Comparison of ENCODE assay signal across 9 mouse cellular contexts in genomic region chr14:32161090-32161885, GRCm38 (mm10). TPM values are rescaled to one million over a fixed set of nuclear protein-coding genes. Genes with fewer than 3 reads are reported as not detected.
A peak's percentile ranks its signal among the peaks of the same experiment; 100 is the strongest.
DNase-seq lines count a peak whose midpoint lies in the region; ATAC-seq and TF ChIP-seq lines count a peak whose summit lies in the region.
"Had no signal": no experiment of that assay in that cellular context is flagged by ENCODE, and none has a peak within 500 bp of the region (broad histone marks: within the 10 kb centered on the region; RNA-seq: fewer than 3 reads in every experiment).

No protein-coding gene starts in this region.

- no peak overlapping the region for H3ac ChIP-seq in C2C12 (ENCODE audit: control insufficient read depth, insufficient read length, low read depth)

- H3K36me3 ChIP-seq in C2C12 (ENCODE audit: control insufficient read depth, insufficient read depth) = no peaks in the 10 kb centered on the region
- peaks cover 0 to 17% of the 10 kb centered on the region in 2 experiments for H3K36me3 ChIP-seq in CH12.LX (replicated peaks in 1 of 2; ENCODE audit: control insufficient read depth in 1 of 2, insufficient read depth in 1 of 2, low read length in 1 of 2)
- H3K36me3 ChIP-seq in forebrain, embryonic 15.5 days = no peaks in the 10 kb centered on the region
- H3K36me3 ChIP-seq in liver, embryonic 13.5 days = 0 out of 2 replicates have a peak, but pooled peaks cover 6% of the 10 kb centered on the region

- peaks cover 50% of the 10 kb centered on the region for H3K79me3 ChIP-seq in C2C12 (ENCODE audit: low read depth)

- dilution Hi-C loops in CH12.LX (cut with MboI; ENCODE audit: extremely low pct_ligation_motif_present, extremely low pct_unique_long_range_greater_than_20kb, low sequenced_read_pairs) = no loop called here

- peaks cover 7% of the 10 kb centered on the region for H3K9me3 ChIP-seq in CH12.LX (replicated peaks; ENCODE audit: low read length)
- H3K9me3 ChIP-seq in forebrain, embryonic 15.5 days = no peaks in the 10 kb centered on the region
- no peaks in the 10 kb centered on the region for H3K9me3 ChIP-seq in liver, embryonic 13.5 days (replicated peaks)

- no peak overlapping the region for H3K27ac ChIP-seq in CH12.LX (ENCODE audit: insufficient read depth, low read depth)
- H3K27ac ChIP-seq in forebrain, embryonic 15.5 days (replicated peaks) = no peak overlapping the region
- H3K27ac ChIP-seq in liver, embryonic 13.5 days = peak overlapping the region; percentile 98

- 89% methylated on average over 12 of the region's 12 CpGs for WGBS in forebrain, embryonic 15.5 days
- 50% methylated on average over 12 of the region's 12 CpGs for WGBS in liver, embryonic 13.5 days (ENCODE audit: insufficient replicate concordance)

- ATAC-seq in forebrain, embryonic 15.5 days (replicated peaks) = no peak
- 0 out of 2 replicates have a peak, but pooled peaks have one; percentile 11 for ATAC-seq in liver, embryonic 13.5 days (ENCODE audit: low read depth)

- TF ChIP-seq POLR2A in CH12.LX (IDR thresholded peaks at IDR 0.05; ENCODE audit: low read depth, low read length) = no peak

- H3K4me3 ChIP-seq in C2C12 (ENCODE audit: insufficient read depth, poor library complexity, severe bottlenecking) = peak overlapping the region; percentile 74
- H3K4me3 ChIP-seq in CH12.LX (replicated peaks in 1 of 3; ENCODE audit: low read depth in 2 of 3, low read length in 2 of 3, poor library complexity in 1 of 3) = peak overlapping the region in 2 of 3 experiments; percentile 23 to 80
- H3K4me3 ChIP-seq in forebrain, embryonic 15.5 days = no peak overlapping the region
- peak overlapping the region; percentile 89 for H3K4me3 ChIP-seq in liver, embryonic 13.5 days (replicated peaks)

- no peak for TF ChIP-seq EP300 in CH12.LX (IDR thresholded peaks at IDR 0.05; ENCODE audit: low read length)

- no peak for TF ChIP-seq RAD21 in CH12.LX (IDR thresholded peaks at IDR 0.05; ENCODE audit: low read depth, low read length)

- DNase-seq in CH12.LX (ENCODE audit: extremely low read depth) = no peak
- peak; percentile 59 for DNase-seq in liver, embryonic 13.5 days
- DNase-seq in left cerebral cortex, adult 18-20 months (ENCODE audit: low spot score in 2 of 2) = no peak
- DNase-seq in spleen, postnatal 36 days (ENCODE audit: low spot score in 2 of 2) = no peak
- DNase-seq in frontal cortex, postnatal 14 days (ENCODE audit: low spot score in 2 of 2) = no peak
- DNase-seq: thymus, postnatal 14 days had no signal

- H3K79me2 ChIP-seq in C2C12 (ENCODE audit: control insufficient read depth, insufficient read depth) = peaks cover 64% of the 10 kb centered on the region
- peaks cover 47% of the 10 kb centered on the region for H3K79me2 ChIP-seq in CH12.LX (replicated peaks; ENCODE audit: control insufficient read depth, extremely low read depth, insufficient read depth, poor library complexity, severe bottlenecking)

- H3K4me2 ChIP-seq in CH12.LX (ENCODE audit: insufficient read depth, low read depth, poor library complexity, severe bottlenecking) = peak overlapping the region; percentile 82
- peak overlapping the region; percentile 85; the same call in 1 of the 2 replicates for H3K4me2 ChIP-seq in forebrain, embryonic 15.5 days (replicated peaks)
- H3K4me2 ChIP-seq in liver, embryonic 13.5 days = peak overlapping the region; percentile 79

- no peaks in the 10 kb centered on the region for H3K27me3 ChIP-seq in C2C12 (ENCODE audit: control insufficient read depth, insufficient read depth, insufficient read length)
- no peaks in the 10 kb centered on the region for H3K27me3 ChIP-seq in CH12.LX (replicated peaks)
- no peaks in the 10 kb centered on the region for H3K27me3 ChIP-seq in forebrain, embryonic 15.5 days
- no peaks in the 10 kb centered on the region for H3K27me3 ChIP-seq in liver, embryonic 13.5 days

- peak overlapping the region; percentile 93 for H3K9ac ChIP-seq in CH12.LX (ENCODE audit: insufficient read depth, low read depth)
- H3K9ac ChIP-seq in forebrain, embryonic 15.5 days (replicated peaks) = peak overlapping the region; percentile 86; the same call in 1 of the 2 replicates
- H3K9ac ChIP-seq in liver, embryonic 13.5 days = peak overlapping the region; percentile 96

- TF ChIP-seq CTCF in C2C12 (IDR thresholded peaks at IDR 0.05; ENCODE audit: control insufficient read depth, insufficient read depth, insufficient read length) (no peak), CH12.LX (conservative IDR thresholded peaks at IDR 0.05 in 1 of 2, IDR thresholded peaks at IDR 0.05 in 1 of 2; ENCODE audit: low read depth in 2 of 2, low read length in 2 of 2) (no peak)

- H3K4me1 ChIP-seq in CH12.LX (ENCODE audit: control insufficient read depth in 1 of 2, insufficient read depth in 2 of 2) = peaks cover 0 to 44% of the 10 kb centered on the region in 2 experiments; a peak in 2 of 4 replicates
- peaks cover 30% of the 10 kb centered on the region for H3K4me1 ChIP-seq in forebrain, embryonic 15.5 days
- peaks cover 68% of the 10 kb centered on the region for H3K4me1 ChIP-seq in liver, embryonic 13.5 days (replicated peaks)

- in situ Hi-C loops in CH12.LX (cut with MboI; ENCODE audit: low pct_ligation_motif_present, low pct_unique_long_range_greater_than_20kb, low sequenced_read_pairs) = no loop called here

TF ChIP-seq in C2C12, 6 proteins besides CTCF, POLR2A, EP300 and RAD21:
- TF ChIP-seq MYOG (IDR thresholded peaks at IDR 0.05; ENCODE audit: control insufficient read depth, extremely low read depth, insufficient read length) (no peak), USF1 (IDR thresholded peaks at IDR 0.05; ENCODE audit: low read depth) (no peak), MAX (IDR thresholded peaks at IDR 0.05) (no peak), CEBPB (IDR thresholded peaks at IDR 0.05; ENCODE audit: low read depth) (no peak), FOSL1 (IDR thresholded peaks at IDR 0.05; ENCODE audit: insufficient read depth, low read length, poor library complexity, severe bottlenecking) (no peak), MYOD1 (IDR thresholded peaks at IDR 0.05; ENCODE audit: control insufficient read depth, insufficient read length, low read depth) (no peak)

TF ChIP-seq in CH12.LX, 34 proteins besides CTCF, POLR2A, EP300 and RAD21:
- no peak for TF ChIP-seq ELF1 (IDR thresholded peaks at IDR 0.05; ENCODE audit: low read depth, low read length)
- no peak for TF ChIP-seq PAX5 (IDR thresholded peaks at IDR 0.05; ENCODE audit: low read length)
- TF ChIP-seq JUND (conservative IDR thresholded peaks at IDR 0.05; ENCODE audit: low read depth, low read length) = no peak
- TF ChIP-seq MAX (IDR thresholded peaks at IDR 0.05; ENCODE audit: low read length) = no peak
- TF ChIP-seq MAFK (IDR thresholded peaks at IDR 0.05; ENCODE audit: insufficient replicate concordance, low read length) = no peak
- no peak for TF ChIP-seq MAZ (IDR thresholded peaks at IDR 0.05; ENCODE audit: low read depth, low read length)
- TF ChIP-seq BHLHE40 (IDR thresholded peaks at IDR 0.05; ENCODE audit: low read depth, low read length) = no peak
- no peak for TF ChIP-seq USF2 (conservative IDR thresholded peaks at IDR 0.05; ENCODE audit: low read depth, low read length)
- TF ChIP-seq ZMIZ1 (IDR thresholded peaks at IDR 0.05; ENCODE audit: low read depth, low read length) = no peak
- TF ChIP-seq E2F4 (IDR thresholded peaks at IDR 0.05; ENCODE audit: insufficient replicate concordance, low read depth, low read length) = no peak
- no peak for TF ChIP-seq HCFC1 (IDR thresholded peaks at IDR 0.05; ENCODE audit: low read depth, low read length)
- TF ChIP-seq POLR2AphosphoS2 (IDR thresholded peaks at IDR 0.05; ENCODE audit: low read depth, low read length) = no peak
- TF ChIP-seq MYC (IDR thresholded peaks at IDR 0.05; ENCODE audit: low read depth, low read length) = no peak
- no peak for TF ChIP-seq ZNF384 (IDR thresholded peaks at IDR 0.05; ENCODE audit: low read depth, low read length)
- no peak for TF ChIP-seq RCOR1 (conservative IDR thresholded peaks at IDR 0.05; ENCODE audit: low read depth, low read length)
- TF ChIP-seq CHD1 (IDR thresholded peaks at IDR 0.05; ENCODE audit: low read depth, low read length) = no peak

RNA-seq across cellular contexts. Expression of gene Ncoa4, which starts 1.6 kb away (rescaled TPM):
- polyA plus RNA-seq in C2C12 (2012; fragmentation: generic; extraction: Trizol) (23.4 TPM), CH12.LX (2012; ENCODE audit: insufficient read length, low read depth) (59.3 and 63.9 TPM in 2 replicates)
- total RNA-seq in CH12.LX (2012; rRNA removed) (41.6 and 47.6 TPM in 2 replicates), CH12.LX (2014; rRNA removed) (102 and 109 TPM in 2 replicates)
- polyA plus RNA-seq in forebrain, embryonic 15.5 days (2015; fragmentation: Nextera tagmentation; extraction: Ambion mirVana) = 103 and 112 TPM in 2 replicates
- 288 and 359 TPM in 2 replicates for polyA plus RNA-seq in liver, embryonic 13.5 days (2015; fragmentation: Nextera tagmentation; extraction: Ambion mirVana)
- 10 to 100 TPM; 96.8 to 97.3 TPM for total RNA-seq in left cerebral cortex, adult 18-20 months (2021)

RNA-seq across cellular contexts. Expression of gene Msmb, which starts 19.5 kb away (rescaled TPM):
- polyA plus RNA-seq in C2C12 (2012; fragmentation: generic; extraction: Trizol) (not detected), CH12.LX (2012; ENCODE audit: insufficient read length, low read depth) (not detected in 2 replicates)
- total RNA-seq in CH12.LX (2012; rRNA removed) (not detected in 2 replicates), CH12.LX (2014; rRNA removed) (not detected in 2 replicates)
- polyA plus RNA-seq in forebrain, embryonic 15.5 days (2015; fragmentation: Nextera tagmentation; extraction: Ambion mirVana) = not detected in 2 replicates
- polyA plus RNA-seq in liver, embryonic 13.5 days (2015; fragmentation: Nextera tagmentation; extraction: Ambion mirVana) = 0.33 and 0.45 TPM in 2 replicates
- total RNA-seq in left cerebral cortex, adult 18-20 months (2021) = not detected
- polyA plus RNA-seq: cerebellum, adult 2 months had no signal

RNA-seq across cellular contexts. Expression of gene Timm23, which starts 40.4 kb away (rescaled TPM):
- polyA plus RNA-seq in C2C12 (2012; fragmentation: generic; extraction: Trizol) = 300 TPM
- total RNA-seq in CH12.LX (2012; rRNA removed) = 285 and 389 TPM in 2 replicates
- 496 and 558 TPM in 2 replicates for total RNA-seq in CH12.LX (2014; rRNA removed)
- 425 and 495 TPM in 2 replicates for polyA plus RNA-seq in CH12.LX (2012; ENCODE audit: insufficient read length, low read depth)
- polyA plus RNA-seq in forebrain, embryonic 15.5 days (2015; fragmentation: Nextera tagmentation; extraction: Ambion mirVana) = 221 and 228 TPM in 2 replicates
- 266 and 271 TPM in 2 replicates for polyA plus RNA-seq in liver, embryonic 13.5 days (2015; fragmentation: Nextera tagmentation; extraction: Ambion mirVana)
- total RNA-seq in left cerebral cortex, adult 18-20 months (2021) = 10 to 100 TPM; 64.1 to 75.7 TPM

RNA-seq across cellular contexts. Expression of gene Parg, which starts 40.5 kb away (rescaled TPM):
- 8.3 TPM for polyA plus RNA-seq in C2C12 (2012; fragmentation: generic; extraction: Trizol)
- total RNA-seq in CH12.LX (2012; rRNA removed) = 36.3 and 39.9 TPM in 2 replicates
- 66.1 and 77.9 TPM in 2 replicates for total RNA-seq in CH12.LX (2014; rRNA removed)
- 25.7 and 40.6 TPM in 2 replicates for polyA plus RNA-seq in CH12.LX (2012; ENCODE audit: insufficient read length, low read depth)
- polyA plus RNA-seq in forebrain, embryonic 15.5 days (2015; fragmentation: Nextera tagmentation; extraction: Ambion mirVana) = 39.8 and 41.7 TPM in 2 replicates
- polyA plus RNA-seq in liver, embryonic 13.5 days (2015; fragmentation: Nextera tagmentation; extraction: Ambion mirVana) = 14.6 and 18.4 TPM in 2 replicates
- 10 to 100 TPM; 37.4 to 44.3 TPM for total RNA-seq in left cerebral cortex, adult 18-20 months (2021)
